Mouse (Mus musculus) testis, adult 2 months (tissue): ENCODE measurements around the gene Exosc10. TPM values are rescaled to one million over a fixed set of nuclear protein-coding genes. Genes with fewer than 3 reads are reported as not detected.

Experiments
- H3K27ac ChIP-seq: fragments of 200-500 bp; 2 replicates; pipeline ENCODE4 v1.5.1; 2012; ENCODE audit warnings: low read depth, low read length; ENCODE audit not compliant: control insufficient read depth, insufficient read depth
- H3K27me3 ChIP-seq: fragments of 200-500 bp; 2 replicates; pipeline ENCODE4 v1.6.1; 2012; ENCODE audit warnings: mild to moderate bottlenecking, low read length, moderate library complexity; ENCODE audit not compliant: control insufficient read depth, insufficient read depth
- H3K36me3 ChIP-seq: fragments of 200-500 bp; 2 replicates; pipeline ENCODE4 v1.6.1; 2012; ENCODE audit warnings: mild to moderate bottlenecking, low read length; ENCODE audit not compliant: control insufficient read depth, insufficient read depth
- H3K4me1 ChIP-seq: fragments of 200-500 bp; 2 replicates; pipeline ENCODE4 v1.6.1; 2012; ENCODE audit warnings: low read length; ENCODE audit not compliant: control insufficient read depth, insufficient read depth
- H3K4me3 ChIP-seq: fragments of 200-500 bp; 2 replicates; pipeline ENCODE4 v1.5.1; 2012; ENCODE audit warnings: low read depth, mild to moderate bottlenecking, low read length, moderate library complexity, mixed read lengths; ENCODE audit not compliant: control insufficient read depth
- CTCF ChIP-seq: fragments of 200-500 bp; IDR thresholded peaks from 2 replicates; pipeline ENCODE4 v1.5.1; 2012; ENCODE audit warnings: low read depth, mild to moderate bottlenecking, inconsistent platforms, low read length, moderate library complexity; ENCODE audit not compliant: control insufficient read depth, insufficient read depth, insufficient replicate concordance
- POLR2A ChIP-seq: fragments of 200-500 bp; IDR thresholded peaks from 2 replicates; pipeline ENCODE4 v1.6.1; 2012; ENCODE audit warnings: low read depth, mild to moderate bottlenecking, inconsistent platforms, low read length, moderate library complexity; ENCODE audit not compliant: control insufficient read depth
- polyA plus RNA-seq: library from polyadenylated mRNA; depleted of rRNA; stranded (reverse); fragments of >200 nt; gene quantifications from 2 replicates; pipeline ENCODE4 v1.2.3, GENCODE M21; 2012

Gene Exosc10
- polyA plus RNA-seq, 1 experiment = 40.1 TPM

DNA sequence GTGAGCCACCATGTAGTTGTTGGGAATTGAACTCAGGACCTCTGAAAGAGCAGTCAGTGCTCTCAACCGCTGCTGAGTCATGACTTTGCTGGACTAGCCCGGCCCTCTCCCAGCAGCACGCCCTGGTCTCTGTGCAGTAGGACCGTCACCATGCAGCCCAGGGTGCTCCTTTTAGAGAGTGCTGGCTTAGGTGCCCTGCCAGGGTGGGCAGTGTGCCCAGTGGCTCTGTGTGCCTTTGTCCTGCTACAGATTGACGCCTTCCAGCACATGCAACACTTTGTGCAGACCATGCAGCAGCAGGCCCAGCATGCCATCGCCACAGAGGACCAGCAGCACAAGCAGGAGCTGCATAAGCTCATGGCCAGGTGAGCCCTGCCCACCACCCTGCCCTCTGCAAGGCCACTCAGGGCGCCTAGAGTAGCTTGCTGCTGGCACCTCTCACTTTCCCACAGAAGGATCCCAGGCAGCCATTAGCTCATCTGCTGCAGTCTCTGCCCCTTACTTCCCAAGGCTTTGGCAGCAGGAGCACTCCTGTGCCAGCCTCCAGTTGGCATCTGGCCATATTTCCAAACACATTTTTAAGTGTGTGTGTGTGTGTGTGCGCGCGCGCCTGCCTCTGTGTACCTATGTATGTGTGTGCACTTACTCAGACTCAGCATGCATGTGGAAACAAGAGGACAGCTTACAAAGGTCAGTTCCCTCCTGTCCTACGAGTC is 24.5 kb upstream of the Exosc10 start:
- no peak overlapping the region for H3K27ac ChIP-seq
- peaks cover 9% of the 10 kb centered on the region; the same call in 1 of the 2 replicates for H3K36me3 ChIP-seq
- H3K27me3 ChIP-seq = no peaks in the 10 kb centered on the region
- TF ChIP-seq POLR2A (no peak), CTCF (no peak)
- H3K4me3 ChIP-seq = no peak overlapping the region
- H3K4me1 ChIP-seq = no peaks in the 10 kb centered on the region

DNA sequence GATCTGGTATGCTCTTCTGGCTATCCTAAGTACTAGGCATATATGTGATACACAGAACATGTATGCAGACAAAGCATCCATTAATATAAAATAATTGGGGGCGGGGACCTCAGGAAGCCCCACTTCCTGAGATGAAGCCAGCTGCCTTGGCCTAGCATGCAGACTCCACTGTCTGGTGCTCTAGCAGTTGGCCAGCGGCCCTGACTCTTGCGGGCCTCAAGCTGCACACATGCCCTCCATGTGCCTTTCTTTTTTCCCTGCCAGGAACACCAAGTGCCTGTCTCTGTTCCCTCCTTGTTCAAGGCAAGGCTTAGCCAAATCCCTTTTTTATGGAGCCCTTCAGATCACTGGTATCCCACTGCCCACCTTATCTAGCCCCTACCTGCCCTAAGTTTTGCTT is 22.4 kb upstream of the Exosc10 start:
- Histone ChIP-seq H3K4me3 (no peak overlapping the region), H3K4me1 (no peaks in the 10 kb centered on the region), H3K27ac (peak overlapping the region; percentile 56), H3K27me3 (no peaks in the 10 kb centered on the region), H3K36me3 (peaks cover 11% of the 10 kb centered on the region; the same call in 1 of the 2 replicates)
- TF ChIP-seq CTCF (no peak), POLR2A (no peak)

DNA sequence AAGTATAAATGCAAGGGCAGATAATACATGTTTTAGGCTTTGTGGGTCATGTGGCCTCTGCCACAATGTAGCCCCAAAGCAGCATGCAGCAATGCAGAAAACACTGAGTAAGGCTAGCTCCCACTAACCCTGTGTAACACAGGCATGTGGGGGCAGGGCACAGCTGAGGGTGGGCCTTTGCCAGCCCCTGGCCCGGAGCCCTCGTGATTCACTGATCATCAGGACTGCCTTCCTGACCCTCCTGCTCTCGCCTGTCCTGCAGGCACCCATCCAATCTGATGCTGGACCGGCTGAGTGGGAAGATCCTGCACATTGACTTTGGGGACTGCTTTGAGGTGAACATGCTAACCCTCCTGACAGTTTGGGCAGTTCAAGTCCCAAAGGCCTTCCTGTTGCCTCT is 9.1 kb upstream of the Exosc10 start:
- TF ChIP-seq CTCF (no peak), POLR2A (no peak)
- Histone ChIP-seq H3K27me3 (no peaks in the 10 kb centered on the region), H3K4me1 (no peaks in the 10 kb centered on the region), H3K27ac (no peak overlapping the region), H3K4me3 (no peak overlapping the region), H3K36me3 (peaks cover 4% of the 10 kb centered on the region)

DNA sequence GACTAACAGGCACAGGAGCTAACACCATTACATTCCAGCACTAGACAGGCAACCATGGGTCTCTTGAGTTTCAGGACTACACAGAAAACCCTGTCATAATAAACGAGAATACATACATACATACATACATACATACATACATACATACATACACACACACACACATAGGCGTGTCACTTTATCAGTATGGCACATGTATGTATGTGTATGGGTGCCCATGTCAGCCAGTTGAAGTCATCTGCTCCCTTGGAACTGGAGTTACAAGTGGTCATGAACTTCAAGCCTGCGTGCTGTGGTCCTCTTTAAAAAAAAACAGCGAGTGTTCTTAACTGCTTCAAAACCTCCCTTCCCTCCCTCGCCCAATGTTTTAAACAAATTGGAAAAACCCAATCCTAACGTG is 463 bp upstream of the Exosc10 start:
- Histone ChIP-seq H3K4me3 (peak overlapping the region; percentile 100), H3K27me3 (no peaks in the 10 kb centered on the region), H3K27ac (peak overlapping the region; percentile 94), H3K4me1 (peaks cover 2% of the 10 kb centered on the region), H3K36me3 (peaks cover 3% of the 10 kb centered on the region)
- TF ChIP-seq POLR2A (no peak), CTCF (no peak)

DNA sequence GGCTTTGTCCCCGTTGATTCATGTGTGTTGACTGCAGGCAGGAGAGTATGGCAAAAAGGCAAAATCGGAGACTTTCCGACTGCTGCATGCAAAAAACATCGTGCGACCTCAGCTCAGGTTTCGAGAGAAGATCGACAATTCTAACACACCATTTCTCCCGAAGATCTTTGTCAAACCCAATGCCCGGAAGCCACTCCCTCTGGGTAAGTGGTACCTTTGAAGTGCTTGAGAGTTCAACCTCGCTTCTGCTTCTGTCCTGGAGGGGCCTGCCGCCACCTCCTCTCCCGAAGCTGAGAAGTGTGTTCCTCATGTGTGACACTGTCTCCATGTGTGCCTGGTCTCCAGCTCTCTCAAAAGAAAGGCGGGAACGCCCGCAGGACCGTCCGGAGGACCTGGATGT is 4.4 kb downstream of the Exosc10 start:
- no peaks in the 10 kb centered on the region for H3K27me3 ChIP-seq
- H3K36me3 ChIP-seq = peaks cover 10% of the 10 kb centered on the region
- H3K4me1 ChIP-seq = no peaks in the 10 kb centered on the region; the same call in 1 of the 2 replicates
- H3K4me3 ChIP-seq = no peak overlapping the region
- no peak overlapping the region for H3K27ac ChIP-seq
- no peak for TF ChIP-seq POLR2A
- TF ChIP-seq CTCF = no peak

DNA sequence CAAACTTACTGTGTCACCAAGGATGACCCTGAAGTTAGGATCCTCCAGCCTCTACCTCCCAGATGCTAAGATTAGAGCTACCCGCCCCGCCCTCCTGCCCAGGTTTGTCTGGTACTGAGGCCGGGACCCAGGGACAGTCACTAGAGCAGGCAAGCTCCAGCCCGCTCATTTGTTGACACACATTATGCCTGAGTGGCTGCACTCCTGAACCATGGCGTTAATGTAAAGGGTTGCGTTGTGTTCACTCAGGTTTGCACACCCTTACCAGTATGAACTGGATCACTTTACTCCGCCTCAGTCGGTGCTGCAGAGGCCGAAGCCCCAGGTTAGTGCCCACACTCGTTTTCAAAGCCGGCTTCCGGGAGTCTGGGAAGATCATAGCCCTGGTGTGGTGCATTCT is 5.4 kb downstream of the Exosc10 start:
- Histone ChIP-seq H3K4me3 (no peak overlapping the region), H3K27me3 (no peaks in the 10 kb centered on the region), H3K4me1 (no peaks in the 10 kb centered on the region; the same call in 1 of the 2 replicates), H3K36me3 (peaks cover 12% of the 10 kb centered on the region), H3K27ac (no peak overlapping the region)
- no peak for TF ChIP-seq CTCF
- no peak for TF ChIP-seq POLR2A

DNA sequence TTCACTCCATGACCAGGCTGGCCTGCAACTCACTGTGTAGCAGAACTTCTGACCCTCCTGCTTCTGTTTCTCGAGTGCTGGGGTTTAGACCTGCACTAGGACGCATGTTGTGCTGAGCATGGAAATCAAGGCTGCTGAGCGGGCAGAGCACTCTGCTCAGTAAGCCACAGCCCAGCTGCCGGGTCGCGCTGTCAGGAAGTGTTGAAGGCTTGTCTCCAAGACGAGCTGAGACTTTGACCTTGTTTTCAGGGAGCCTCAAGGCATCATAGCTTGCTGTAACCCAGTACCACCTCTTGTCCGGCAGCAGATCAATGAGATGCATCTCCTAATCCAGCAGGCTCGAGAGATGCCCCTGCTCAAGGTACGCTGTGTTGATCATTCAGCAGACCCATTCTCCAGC is 11.9 kb downstream of the Exosc10 start:
- TF ChIP-seq POLR2A (no peak), CTCF (no peak)
- H3K4me1 ChIP-seq = no peaks in the 10 kb centered on the region
- no peaks in the 10 kb centered on the region for H3K27me3 ChIP-seq
- H3K27ac ChIP-seq = no peak overlapping the region
- H3K36me3 ChIP-seq = peaks cover 6% of the 10 kb centered on the region; the same call in 1 of the 2 replicates
- H3K4me3 ChIP-seq = no peak overlapping the region

DNA sequence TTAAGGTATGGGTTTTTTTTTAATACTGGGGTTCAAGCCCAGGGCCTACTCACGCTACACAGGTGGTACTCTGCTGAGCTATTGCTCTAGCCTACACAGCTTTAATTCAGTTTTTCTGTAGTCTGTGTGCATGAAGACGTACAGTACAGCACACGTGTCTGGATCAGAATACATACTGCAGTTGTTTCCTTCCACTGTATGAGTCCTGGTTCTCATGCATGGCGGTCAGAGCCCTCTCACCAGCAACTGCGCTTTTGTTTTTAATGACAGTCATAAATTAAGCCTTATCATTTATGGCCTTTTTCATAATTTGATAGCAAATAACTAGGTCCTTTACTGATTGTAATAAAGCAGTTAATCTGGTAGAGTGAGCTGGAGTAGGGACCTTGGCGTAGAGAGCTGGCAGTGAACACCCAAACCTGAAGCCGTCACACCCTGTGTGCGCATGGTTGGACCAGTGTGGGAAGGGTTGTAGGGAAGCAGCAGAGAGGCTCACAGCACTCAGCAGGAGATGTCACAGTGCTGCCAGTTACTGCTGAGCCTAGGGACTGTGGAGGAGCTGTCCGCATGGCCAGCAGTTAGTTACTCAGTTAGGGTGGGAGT is 12.6 kb downstream of the Exosc10 start:
- H3K36me3 ChIP-seq = peaks cover 5% of the 10 kb centered on the region; the same call in 1 of the 2 replicates
- no peak overlapping the region for H3K4me3 ChIP-seq
- no peaks in the 10 kb centered on the region for H3K27me3 ChIP-seq
- H3K4me1 ChIP-seq = no peaks in the 10 kb centered on the region
- H3K27ac ChIP-seq = no peak overlapping the region
- TF ChIP-seq POLR2A (no peak), CTCF (no peak)
